ENCODE assay signal across 8 mouse cellular contexts in genomic region chr4:132731616-132732015, GRCm38 (mm10). TPM values are rescaled to one million over a fixed set of nuclear protein-coding genes. Genes with fewer than 3 reads are reported as not detected.
DNase-seq lines count a peak whose midpoint lies in the region; ATAC-seq and TF ChIP-seq lines count a peak whose summit lies in the region.

No protein-coding gene starts in this region.

- H3K9ac ChIP-seq in forebrain, embryonic 13.5 days = peak overlapping the region; percentile 70
- no peak overlapping the region for H3K9ac ChIP-seq in liver, embryonic 14.5 days (replicated peaks)

- no peak for TF ChIP-seq EP300 in liver, embryonic 14.5 days (IDR thresholded peaks at IDR 0.05; ENCODE audit: low read depth)

- H3K79me3 ChIP-seq in C2C12 (ENCODE audit: low read depth) = no peaks in the 10 kb centered on the region

- peaks cover 8% of the 10 kb centered on the region for H3K36me3 ChIP-seq in C2C12 (ENCODE audit: control insufficient read depth, insufficient read depth)
- H3K36me3 ChIP-seq in forebrain, embryonic 13.5 days (ENCODE audit: poor library complexity, severe bottlenecking) = 0 out of 2 replicates have a peak, but pooled peaks cover 5% of the 10 kb centered on the region
- no peaks in the 10 kb centered on the region for H3K36me3 ChIP-seq in liver, embryonic 14.5 days (replicated peaks; ENCODE audit: control insufficient read depth, insufficient read depth, low read depth)

- no peaks in the 10 kb centered on the region for H3K79me2 ChIP-seq in C2C12 (ENCODE audit: control insufficient read depth, insufficient read depth)

- H3K4me1 ChIP-seq in forebrain, embryonic 13.5 days = peaks cover 9% of the 10 kb centered on the region
- H3K4me1 ChIP-seq in liver, embryonic 14.5 days (replicated peaks; ENCODE audit: control insufficient read depth in 2 of 2, insufficient read depth in 2 of 2, low read length in 1 of 2) = peaks cover 5 to 8% of the 10 kb centered on the region in 2 experiments; a peak in 3 of 4 replicates

- intact Hi-C loops in gastrocnemius, adult 2 months (cut with DNase I) = no loop called here

- DNase-seq in gastrocnemius, adult 2 months = no peak
- no peak for DNase-seq in gastrocnemius, postnatal 25 days
- no peak for DNase-seq in liver, embryonic 14.5 days (ENCODE audit: low read depth in 3 of 3, low spot score in 3 of 3)
- no peak for DNase-seq in cerebellum, postnatal 36 days
- no peak for DNase-seq in right cerebral cortex, postnatal 14 days

- 54% methylated on average over 12 of the region's 12 CpGs for WGBS in forebrain, embryonic 13.5 days
- 33% methylated on average over 12 of the region's 12 CpGs for WGBS in liver, embryonic 14.5 days (ENCODE audit: insufficient replicate concordance)

- H3K9me3 ChIP-seq in forebrain, embryonic 13.5 days (replicated peaks) = no peaks in the 10 kb centered on the region
- H3K9me3 ChIP-seq in liver, embryonic 14.5 days (ENCODE audit: control insufficient read depth, low read length) = no peaks in the 10 kb centered on the region

- H3K27me3 ChIP-seq in C2C12 (ENCODE audit: control insufficient read depth, insufficient read depth, insufficient read length) = no peaks in the 10 kb centered on the region
- H3K27me3 ChIP-seq in forebrain, embryonic 13.5 days = no peaks in the 10 kb centered on the region
- H3K27me3 ChIP-seq in liver, embryonic 14.5 days (ENCODE audit: control insufficient read depth, insufficient read depth, low read length) = no peaks in the 10 kb centered on the region

- no peak for TF ChIP-seq CTCF in gastrocnemius, adult 2 months (IDR thresholded peaks at IDR 0.05)
- no peak for TF ChIP-seq CTCF in C2C12 (IDR thresholded peaks at IDR 0.05; ENCODE audit: control insufficient read depth, insufficient read depth, insufficient read length)
- no peak for TF ChIP-seq CTCF in liver, embryonic 14.5 days (IDR thresholded peaks at IDR 0.05; ENCODE audit: low read depth)

- no peak overlapping the region for H3ac ChIP-seq in C2C12 (ENCODE audit: control insufficient read depth, insufficient read length, low read depth)

- peak overlapping the region; percentile 89 for H3K4me3 ChIP-seq in gastrocnemius, adult 2 months
- H3K4me3 ChIP-seq in C2C12 (ENCODE audit: insufficient read depth, poor library complexity, severe bottlenecking) = peak overlapping the region; percentile 42
- H3K4me3 ChIP-seq in forebrain, embryonic 13.5 days = peak overlapping the region; percentile 59
- H3K4me3 ChIP-seq in liver, embryonic 14.5 days (ENCODE audit: insufficient read depth in 1 of 2, low read depth in 2 of 2, low read length in 2 of 2) = peak overlapping the region; percentile 64 to 66

- no peak for ATAC-seq in forebrain, embryonic 13.5 days
- no peak for ATAC-seq in liver, embryonic 14.5 days (ENCODE audit: insufficient read depth)
- no peak for ATAC-seq in erythroid progenitor cell, adult 5-6 weeks (replicated peaks; ENCODE audit: low FRiP score, poor library complexity, severe bottlenecking)

- peak overlapping the region; percentile 87 for H3K4me2 ChIP-seq in forebrain, embryonic 13.5 days
- H3K4me2 ChIP-seq in liver, embryonic 14.5 days (ENCODE audit: low read depth) = peak overlapping the region; percentile 89

- peak overlapping the region; percentile 75; the same call in 1 of the 2 replicates for H3K27ac ChIP-seq in gastrocnemius, adult 2 months
- H3K27ac ChIP-seq in forebrain, embryonic 13.5 days = no peak overlapping the region
- H3K27ac ChIP-seq in liver, embryonic 14.5 days = no peak overlapping the region

TF ChIP-seq in C2C12, 6 proteins besides CTCF, POLR2A, EP300 and RAD21:
- no peak for TF ChIP-seq MYOD1 (IDR thresholded peaks at IDR 0.05; ENCODE audit: control insufficient read depth, insufficient read length, low read depth)
- TF ChIP-seq FOSL1 (IDR thresholded peaks at IDR 0.05; ENCODE audit: insufficient read depth, low read length, poor library complexity, severe bottlenecking) = no peak
- no peak for TF ChIP-seq USF1 (IDR thresholded peaks at IDR 0.05; ENCODE audit: low read depth)
- no peak for TF ChIP-seq MYOG (IDR thresholded peaks at IDR 0.05; ENCODE audit: control insufficient read depth, extremely low read depth, insufficient read length)
- no peak for TF ChIP-seq CEBPB (IDR thresholded peaks at IDR 0.05; ENCODE audit: low read depth)
- no peak for TF ChIP-seq MAX (IDR thresholded peaks at IDR 0.05)

RNA-seq across cellular contexts. Expression of gene Xkr8, which starts 0.7 kb away (rescaled TPM):
- under 1 TPM; 0.54 to 0.70 TPM for total RNA-seq in gastrocnemius, adult 2 months (2021)
- total RNA-seq in gastrocnemius, postnatal 25 days (2021) = 1 to 10 TPM; 1.0 to 1.4 TPM
- 4.7 TPM for polyA plus RNA-seq in C2C12 (2012; fragmentation: generic; extraction: Trizol)
- polyA plus RNA-seq in forebrain, embryonic 13.5 days (2015; fragmentation: Nextera tagmentation; extraction: Ambion mirVana) = 3.2 and 3.3 TPM in 2 replicates
- polyA plus RNA-seq in liver, embryonic 14.5 days (2012; rRNA removed) = 1.9 and 2.1 TPM in 2 replicates
- 3.3 and 3.5 TPM in 2 replicates for polyA plus RNA-seq in liver, embryonic 14.5 days (2014; fragmentation: Nextera tagmentation; extraction: Ambion mirVana)
- 0.42 TPM in 1 of 2 replicates, not detected in the other for total RNA-seq in erythroid progenitor cell, adult 5-6 weeks (2015; ENCODE audit: low replicate concordance)
- 0.08 and 0.64 TPM in 2 replicates for total RNA-seq in erythroid progenitor cell, adult 5-6 weeks (2017; ENCODE audit: low replicate concordance)

RNA-seq across cellular contexts. Expression of gene Smpdl3b, which starts 25.4 kb away (rescaled TPM):
- under 1 TPM; 0.47 to 0.66 TPM for total RNA-seq in gastrocnemius, adult 2 months (2021)
- total RNA-seq in gastrocnemius, postnatal 25 days (2021) = 1 to 10 TPM in 1 of 2 experiments, under 1 TPM in 1; 0.59 to 1.0 TPM
- 21.4 TPM for polyA plus RNA-seq in C2C12 (2012; fragmentation: generic; extraction: Trizol)
- 1.7 and 2.7 TPM in 2 replicates for polyA plus RNA-seq in forebrain, embryonic 13.5 days (2015; fragmentation: Nextera tagmentation; extraction: Ambion mirVana)
- polyA plus RNA-seq in liver, embryonic 14.5 days (2012; rRNA removed) = 0.92 and 1.1 TPM in 2 replicates
- polyA plus RNA-seq in liver, embryonic 14.5 days (2014; fragmentation: Nextera tagmentation; extraction: Ambion mirVana) = 1.2 and 1.3 TPM in 2 replicates
- 2.5 TPM in 1 of 2 replicates, not detected in the other for total RNA-seq in erythroid progenitor cell, adult 5-6 weeks (2015; ENCODE audit: low replicate concordance)
- not detected in 2 replicates for total RNA-seq in erythroid progenitor cell, adult 5-6 weeks (2017; ENCODE audit: low replicate concordance)

RNA-seq across cellular contexts. Expression of gene Rpa2, which starts 36.5 kb away (rescaled TPM):
- total RNA-seq in gastrocnemius, adult 2 months (2021) = 10 to 100 TPM; 14.2 to 16.3 TPM
- total RNA-seq in gastrocnemius, postnatal 25 days (2021) = 10 to 100 TPM; 11.2 to 12.4 TPM
- 63.9 TPM for polyA plus RNA-seq in C2C12 (2012; fragmentation: generic; extraction: Trizol)
- polyA plus RNA-seq in forebrain, embryonic 13.5 days (2015; fragmentation: Nextera tagmentation; extraction: Ambion mirVana) = 114 and 123 TPM in 2 replicates
- 43.2 and 55.6 TPM in 2 replicates for polyA plus RNA-seq in liver, embryonic 14.5 days (2012; rRNA removed)
- 95.7 and 104 TPM in 2 replicates for polyA plus RNA-seq in liver, embryonic 14.5 days (2014; fragmentation: Nextera tagmentation; extraction: Ambion mirVana)
- total RNA-seq in erythroid progenitor cell, adult 5-6 weeks (2015; ENCODE audit: low replicate concordance) = 32.7 and 54.4 TPM in 2 replicates
- 28.4 and 51.9 TPM in 2 replicates for total RNA-seq in erythroid progenitor cell, adult 5-6 weeks (2017; ENCODE audit: low replicate concordance)
